In genomic region chr5:147725831-147726700, GRCm38 (mm10) we compare ENCODE assay signal across 8 mouse cellular contexts. TPM values are rescaled to one million over a fixed set of nuclear protein-coding genes. Genes with fewer than 3 reads are reported as not detected.
DNase-seq lines count a peak whose midpoint lies in the region; ATAC-seq and TF ChIP-seq lines count a peak whose summit lies in the region.

Flt1 (minus strand) TSS chr5:147726011.

- 0 out of 2 replicates have a peak within 1 kb of the TSS, but pooled peaks have one; percentile 12 for H3K9ac ChIP-seq in liver, embryonic 11.5 days (ENCODE audit: low read depth, low read length)

- no peak for TF ChIP-seq CTCF in left cerebral cortex, adult 2 months (IDR thresholded peaks at IDR 0.05)

- peaks cover 76% of the 10 kb centered on the region for H3K27me3 ChIP-seq in liver, embryonic 11.5 days (replicated peaks; ENCODE audit: control insufficient read depth, insufficient read depth, low read length)
- H3K27me3 ChIP-seq in myocyte (ENCODE audit: control insufficient read depth, insufficient read depth, insufficient read length): peaks cover 8% of the 10 kb centered on the region

- H3K4me3 ChIP-seq in left cerebral cortex, adult 2 months: peak within 1 kb of the TSS; percentile 43
- peak within 1 kb of the TSS; percentile 48 for H3K4me3 ChIP-seq in liver, embryonic 11.5 days (ENCODE audit: low read depth, low read length)
- H3K4me3 ChIP-seq in myocyte: peak within 1 kb of the TSS; percentile 44

- no peaks in the 10 kb centered on the region for H3K9me3 ChIP-seq in liver, embryonic 11.5 days (ENCODE audit: control insufficient read depth, low read length)

- H3ac ChIP-seq in myocyte (ENCODE audit: control insufficient read depth, insufficient read length): peak within 1 kb of the TSS; percentile 2

- H3K4me2 ChIP-seq in liver, embryonic 11.5 days: peak within 1 kb of the TSS; percentile 67
- peak within 1 kb of the TSS; percentile 83 for H3K4me2 ChIP-seq in myocyte (ENCODE audit: low read depth)

- intact Hi-C loops in left cerebral cortex, adult 2 months (cut with DNase I): loop anchor here (10.0 kb wide), 1 partner anchor 421 kb away; the partner anchor contains the start of gene Cdx2

- no peaks in the 10 kb centered on the region for H3K79me2 ChIP-seq in myocyte (ENCODE audit: control insufficient read depth, insufficient read depth)

- H3K27ac ChIP-seq in left cerebral cortex, adult 2 months: peak within 1 kb of the TSS; percentile 68
- H3K27ac ChIP-seq in liver, embryonic 11.5 days (ENCODE audit: low read depth, low read length): no peak within 1 kb of the TSS

- H3K4me1 ChIP-seq in liver, embryonic 11.5 days (replicated peaks; ENCODE audit: control insufficient read depth, insufficient read depth, low read length): peaks cover 8% of the 10 kb centered on the region; the same call in 1 of the 2 replicates

- peak; percentile 37 for ATAC-seq in liver, embryonic 11.5 days (replicated peaks; ENCODE audit: low FRiP score)

- DNase-seq in left cerebral cortex, adult 2 months (ENCODE audit: extremely low spot score in 1 of 2, low spot score in 2 of 2): peak in 1 of 2 experiments; percentile 12
- no peak for DNase-seq in left cerebral cortex, adult 9 months (ENCODE audit: low spot score in 2 of 2)
- DNase-seq in embryo, embryonic 9.5 days (ENCODE audit: extremely low spot score): peak; percentile 72
- DNase-seq in heart, adult 9 months (ENCODE audit: low spot score in 2 of 2): peak; percentile 82 to 90
- DNase-seq in kidney, adult 8-10 months: peak; percentile 72 to 76
- peak; percentile 45 for DNase-seq in liver, embryonic 11.5 days (ENCODE audit: low spot score)
- no peak for DNase-seq in cerebellum, adult 9-10 months

- no peak for TF ChIP-seq POLR2A in myocyte (IDR thresholded peaks at IDR 0.05; ENCODE audit: insufficient read length, low read depth)

- under 1% methylated on average over 79 of the region's 82 CpGs for WGBS in liver, embryonic 11.5 days

- H3K36me3 ChIP-seq in liver, embryonic 11.5 days (ENCODE audit: control insufficient read depth, insufficient read depth, low read length): no peaks in the 10 kb centered on the region
- no peaks in the 10 kb centered on the region for H3K36me3 ChIP-seq in myocyte (ENCODE audit: control insufficient read depth, insufficient read depth)

TF ChIP-seq in myocyte, 11 proteins besides CTCF, POLR2A, EP300 and RAD21:
- TF ChIP-seq MAX (IDR thresholded peaks at IDR 0.05; ENCODE audit: low read depth): no peak
- TF ChIP-seq E2F4 (IDR thresholded peaks at IDR 0.05; ENCODE audit: insufficient read depth): no peak
- TF ChIP-seq USF1 (IDR thresholded peaks at IDR 0.05; ENCODE audit: low read depth): no peak
- TF ChIP-seq POLR2AphosphoS2 (IDR thresholded peaks at IDR 0.05; ENCODE audit: insufficient read length, low read depth): no peak
- no peak for TF ChIP-seq MYOG (IDR thresholded peaks at IDR 0.05; ENCODE audit: control insufficient read depth in 1 of 3, insufficient read depth in 1 of 3, insufficient read length in 2 of 3, low read depth in 2 of 3)
- TF ChIP-seq REST (IDR thresholded peaks at IDR 0.05; ENCODE audit: insufficient read depth, insufficient read length): no peak
- TF ChIP-seq MYOD1 (IDR thresholded peaks at IDR 0.05; ENCODE audit: control insufficient read depth in 1 of 3, insufficient read length in 2 of 3, low read depth in 2 of 3): no peak
- TF ChIP-seq TCF3 (IDR thresholded peaks at IDR 0.05; ENCODE audit: insufficient read length, low read depth): no peak
- TF ChIP-seq SRF (IDR thresholded peaks at IDR 0.05; ENCODE audit: control insufficient read depth, insufficient read length, low read depth): no peak
- no peak for TF ChIP-seq CEBPB (IDR thresholded peaks at IDR 0.05; ENCODE audit: insufficient read depth, poor library complexity, severe bottlenecking)
- no peak for TF ChIP-seq TCF12 (IDR thresholded peaks at IDR 0.05; ENCODE audit: insufficient read depth, poor library complexity, severe bottlenecking)

RNA-seq across cellular contexts. Expression of gene Flt1, which starts in this region (rescaled TPM):
- total RNA-seq in left cerebral cortex, adult 2 months (2021): 10 to 100 TPM; 35.2 to 37.9 TPM
- 11.2 and 11.5 TPM in 2 replicates for polyA plus RNA-seq in liver, embryonic 11.5 days (2014; fragmentation: Nextera tagmentation; extraction: Ambion mirVana)
- polyA plus RNA-seq in myocyte (2012; fragmentation: generic; extraction: Trizol): 1.1 TPM

Comparison
In these comparisons a context has a peak if more than half of its experiments do, and no peak if none do; other contexts are left out.
1. DNase-seq: peak in embryo, embryonic 9.5 days (single experiment), heart, adult 9 months (2 of 2), kidney, adult 8-10 months (2 of 2) and liver, embryonic 11.5 days (single experiment); none in left cerebral cortex, adult 9 months (0 of 2) and cerebellum, adult 9-10 months (single experiment).
2. Peak in every context shown above with its lines, with median percentiles within 50 percentile points of each other: H3K4me3 ChIP-seq.